In the genomic region with DNA sequence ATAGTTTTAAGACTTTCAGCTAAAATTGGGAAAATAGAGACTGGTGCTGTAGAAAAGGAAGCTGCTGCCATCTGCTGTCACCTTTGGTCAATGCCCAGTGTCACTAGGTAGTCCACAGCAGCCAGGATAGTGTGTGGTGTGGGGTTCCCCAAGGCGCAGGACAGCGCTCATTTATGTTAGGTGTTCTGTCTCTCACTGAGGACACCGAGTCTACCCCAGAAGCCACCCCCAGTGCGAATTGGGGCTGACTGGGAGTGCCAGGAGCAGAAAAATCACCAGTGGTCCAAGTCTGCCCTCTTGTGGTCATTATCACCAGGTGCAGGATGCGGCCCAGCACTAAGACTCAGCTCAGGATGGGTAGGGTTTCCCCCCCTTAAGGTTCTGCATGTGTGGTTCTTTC, we compare ENCODE assay signal across 8 mouse cellular contexts. TPM values are rescaled to one million over a fixed set of nuclear protein-coding genes. Genes with fewer than 3 reads are reported as not detected.
A peak's percentile ranks its signal among the peaks of the same experiment; 100 is the strongest.
DNase-seq lines count a peak whose midpoint lies in the region; ATAC-seq and TF ChIP-seq lines count a peak whose summit lies in the region.

No protein-coding gene starts in this region.

- DNase-seq in c-Kit-positive CD71-negative TER-119-negative erythroid progenitor cells, embryonic 14.5 days (ENCODE audit: low read depth) = peak; percentile 32
- peak; percentile 59 for DNase-seq in forebrain, embryonic 14.5 days (ENCODE audit: low spot score)
- DNase-seq in heart, postnatal 10 days = peak; percentile 72 to 80
- DNase-seq in kidney, postnatal 36 days = peak; percentile 55 to 86

- intact Hi-C loops in heart, postnatal 10 days (cut with DNase I) = loop anchor here (1.0 kb wide), 2 partner anchors 51 to 150 kb away; no protein-coding TSS in a partner anchor

- H3K27me3 ChIP-seq in E14TG2a.4 (ENCODE audit: insufficient read depth, low read length) = no peaks in the 10 kb centered on the region
- no peaks in the 10 kb centered on the region for H3K27me3 ChIP-seq in forebrain, embryonic 14.5 days (replicated peaks; ENCODE audit: control insufficient read depth, insufficient read depth, low read length)
- no peaks in the 10 kb centered on the region for H3K27me3 ChIP-seq in liver, embryonic 16.5 days (ENCODE audit: control insufficient read depth, insufficient read depth, low read depth, low read length)
- no peaks in the 10 kb centered on the region for H3K27me3 ChIP-seq in neural tube, embryonic 12.5 days (replicated peaks)
- H3K27me3 ChIP-seq in stomach, embryonic 16.5 days (ENCODE audit: control insufficient read depth, insufficient read depth, low read length) = no peaks in the 10 kb centered on the region

- H3K4me3 ChIP-seq in E14TG2a.4 (replicated peaks; ENCODE audit: low read length) = no peak overlapping the region
- no peak overlapping the region for H3K4me3 ChIP-seq in forebrain, embryonic 14.5 days (ENCODE audit: low read depth, low read length)
- H3K4me3 ChIP-seq in liver, embryonic 16.5 days (ENCODE audit: low read depth, low read length) = no peak overlapping the region
- H3K4me3 ChIP-seq in neural tube, embryonic 12.5 days = no peak overlapping the region
- no peak overlapping the region for H3K4me3 ChIP-seq in stomach, embryonic 16.5 days (replicated peaks; ENCODE audit: low read length)

- no peaks in the 10 kb centered on the region for H3K9me3 ChIP-seq in E14TG2a.4 (ENCODE audit: low read length)
- H3K9me3 ChIP-seq in forebrain, embryonic 14.5 days (replicated peaks; ENCODE audit: control insufficient read depth, low read length) = no peaks in the 10 kb centered on the region
- H3K9me3 ChIP-seq in liver, embryonic 16.5 days (replicated peaks; ENCODE audit: control insufficient read depth, low read length) = no peaks in the 10 kb centered on the region
- no peaks in the 10 kb centered on the region for H3K9me3 ChIP-seq in neural tube, embryonic 12.5 days
- no peaks in the 10 kb centered on the region for H3K9me3 ChIP-seq in stomach, embryonic 16.5 days (replicated peaks; ENCODE audit: control insufficient read depth, low read length)

- H3K27ac ChIP-seq in forebrain, embryonic 14.5 days (ENCODE audit: low read depth, low read length) = no peak overlapping the region
- H3K27ac ChIP-seq in liver, embryonic 16.5 days (ENCODE audit: low read length) = no peak overlapping the region
- H3K27ac ChIP-seq in neural tube, embryonic 12.5 days = no peak overlapping the region
- no peak overlapping the region for H3K27ac ChIP-seq in stomach, embryonic 16.5 days (ENCODE audit: low read length)

- 0 out of 2 replicates have a peak overlapping the region, but pooled peaks have one; percentile 12 for H3K4me2 ChIP-seq in forebrain, embryonic 14.5 days (ENCODE audit: low read length)
- no peak overlapping the region for H3K4me2 ChIP-seq in liver, embryonic 16.5 days (ENCODE audit: low read depth, low read length)
- no peak overlapping the region; the same call in 1 of the 2 replicates for H3K4me2 ChIP-seq in neural tube, embryonic 12.5 days (replicated peaks)
- no peak overlapping the region for H3K4me2 ChIP-seq in stomach, embryonic 16.5 days (ENCODE audit: low read depth, low read length)

- peaks cover 17% of the 10 kb centered on the region for H3K4me1 ChIP-seq in E14TG2a.4 (replicated peaks; ENCODE audit: low read depth, low read length)
- no peaks in the 10 kb centered on the region for H3K4me1 ChIP-seq in forebrain, embryonic 14.5 days (ENCODE audit: control insufficient read depth, insufficient read depth, low read length)
- H3K4me1 ChIP-seq in liver, embryonic 16.5 days (ENCODE audit: control insufficient read depth, low read depth, low read length) = no peaks in the 10 kb centered on the region
- H3K4me1 ChIP-seq in neural tube, embryonic 12.5 days = no peaks in the 10 kb centered on the region
- no peaks in the 10 kb centered on the region for H3K4me1 ChIP-seq in stomach, embryonic 16.5 days (ENCODE audit: control insufficient read depth, insufficient read depth, low read length)

- peak; percentile 82 for TF ChIP-seq CTCF in E14TG2a.4 (conservative IDR thresholded peaks at IDR 0.05; ENCODE audit: low read length)

- no peak overlapping the region for H3K9ac ChIP-seq in forebrain, embryonic 14.5 days (ENCODE audit: low read length)
- no peak overlapping the region for H3K9ac ChIP-seq in liver, embryonic 16.5 days (ENCODE audit: low read depth, low read length)
- H3K9ac ChIP-seq in neural tube, embryonic 12.5 days = no peak overlapping the region
- no peak overlapping the region for H3K9ac ChIP-seq in stomach, embryonic 16.5 days (ENCODE audit: low read length)

- ATAC-seq in forebrain, embryonic 14.5 days = peak; percentile 93
- ATAC-seq in liver, embryonic 16.5 days (ENCODE audit: low read depth) = peak; percentile 71
- peak; percentile 91 for ATAC-seq in neural tube, embryonic 12.5 days (ENCODE audit: low FRiP score, low read depth)
- peak; percentile 74; the same call in 1 of the 2 replicates for ATAC-seq in stomach, embryonic 16.5 days (ENCODE audit: insufficient read depth, low FRiP score)

- 12% methylated on average over 5 of the region's 5 CpGs for WGBS in forebrain, embryonic 14.5 days
- WGBS in liver, embryonic 16.5 days (ENCODE audit: insufficient replicate concordance) = 3% methylated on average over 5 of the region's 5 CpGs
- 12% methylated on average over 5 of the region's 5 CpGs for WGBS in neural tube, embryonic 12.5 days
- 8% methylated on average over 5 of the region's 5 CpGs for WGBS in stomach, embryonic 16.5 days

- no peaks in the 10 kb centered on the region for H3K36me3 ChIP-seq in E14TG2a.4 (ENCODE audit: insufficient read depth, low read length)
- H3K36me3 ChIP-seq in forebrain, embryonic 14.5 days (ENCODE audit: control insufficient read depth, insufficient read depth, low read length) = no peaks in the 10 kb centered on the region
- H3K36me3 ChIP-seq in liver, embryonic 16.5 days (ENCODE audit: control insufficient read depth, insufficient read depth) = no peaks in the 10 kb centered on the region
- no peaks in the 10 kb centered on the region for H3K36me3 ChIP-seq in neural tube, embryonic 12.5 days
- no peaks in the 10 kb centered on the region for H3K36me3 ChIP-seq in stomach, embryonic 16.5 days (ENCODE audit: control insufficient read depth, insufficient read depth, low read length)

RNA-seq across cellular contexts. Expression of a gene that starts 26.8 kb away (rescaled TPM):
- polyA plus RNA-seq in forebrain, embryonic 14.5 days (2014; fragmentation: Nextera tagmentation; extraction: Ambion mirVana) = 547 and 623 TPM in 2 replicates
- total RNA-seq in heart, postnatal 10 days (2021) = 100 to 1,000 TPM; 775 to 820 TPM
- polyA plus RNA-seq in liver, embryonic 16.5 days (2015; fragmentation: Nextera tagmentation; extraction: Ambion mirVana) = 179 and 183 TPM in 2 replicates
- 332 and 342 TPM in 2 replicates for polyA plus RNA-seq in neural tube, embryonic 12.5 days (2016; fragmentation: Nextera tagmentation; extraction: Ambion mirVana)
- polyA plus RNA-seq in stomach, embryonic 16.5 days (2015; fragmentation: Nextera tagmentation; extraction: Ambion mirVana) = 470 and 499 TPM in 2 replicates

RNA-seq across cellular contexts. Expression of a gene that starts 37.4 kb away (rescaled TPM):
- not detected in 2 replicates for polyA plus RNA-seq in forebrain, embryonic 14.5 days (2014; fragmentation: Nextera tagmentation; extraction: Ambion mirVana)
- under 1 TPM in 1 of 2 experiments, not detected in 1; 0.43 TPM for total RNA-seq in heart, postnatal 10 days (2021)
- polyA plus RNA-seq in liver, embryonic 16.5 days (2015; fragmentation: Nextera tagmentation; extraction: Ambion mirVana) = not detected in 2 replicates
- polyA plus RNA-seq in neural tube, embryonic 12.5 days (2016; fragmentation: Nextera tagmentation; extraction: Ambion mirVana) = not detected in 2 replicates
- polyA plus RNA-seq in stomach, embryonic 16.5 days (2015; fragmentation: Nextera tagmentation; extraction: Ambion mirVana) = not detected in 2 replicates
